Mouse (Mus musculus) embryo, embryonic 11.5 days (tissue): ENCODE data around the gene Adcy6.
"Not testable (repeated sequence)": the region's sequence is repeated elsewhere in the genome, so short reads cannot be mapped to it uniquely, and the experiment has no call there.

Source experiments
- DNase-seq: peaks from one replicate; pipeline ENCODE4 v3.0.0-alpha.2; 2012; ENCODE audit warnings: low read depth, low spot score

The Adcy6 gene

DNA sequence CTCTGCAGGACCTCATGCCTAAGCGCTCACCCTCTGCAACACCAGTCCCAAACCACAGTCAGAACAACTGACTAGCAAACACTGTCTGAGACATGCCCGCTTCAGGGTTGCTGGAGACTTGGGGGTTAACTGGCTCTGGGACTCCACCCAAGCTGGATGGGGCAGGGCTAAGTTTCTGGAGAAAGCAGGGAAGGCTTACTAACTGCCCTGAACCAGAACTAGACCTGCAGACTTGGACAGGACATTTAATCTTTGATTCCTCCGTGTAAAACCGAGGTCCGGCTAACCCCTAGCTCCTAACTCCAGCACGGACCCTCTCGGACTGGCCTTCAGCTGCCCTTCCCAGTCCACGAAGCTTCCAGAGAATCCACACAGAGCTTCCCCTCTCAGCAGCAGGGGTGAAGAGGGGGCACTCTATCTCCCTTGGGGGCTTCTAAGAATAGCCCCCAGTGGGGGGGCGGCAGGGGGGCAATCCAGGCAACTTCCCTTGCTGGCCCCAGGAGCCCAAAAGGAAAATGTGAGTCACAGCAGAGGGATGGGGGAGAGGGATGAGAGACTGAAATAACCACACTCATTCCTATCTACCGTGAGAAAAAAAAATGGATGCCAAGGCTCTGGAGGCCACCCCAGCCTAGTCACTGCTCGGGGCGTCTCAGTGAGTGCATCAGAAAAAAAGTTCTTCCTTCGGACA is 7.5 kb downstream of the Adcy6 start:
- DNase-seq, result no peak

DNA sequence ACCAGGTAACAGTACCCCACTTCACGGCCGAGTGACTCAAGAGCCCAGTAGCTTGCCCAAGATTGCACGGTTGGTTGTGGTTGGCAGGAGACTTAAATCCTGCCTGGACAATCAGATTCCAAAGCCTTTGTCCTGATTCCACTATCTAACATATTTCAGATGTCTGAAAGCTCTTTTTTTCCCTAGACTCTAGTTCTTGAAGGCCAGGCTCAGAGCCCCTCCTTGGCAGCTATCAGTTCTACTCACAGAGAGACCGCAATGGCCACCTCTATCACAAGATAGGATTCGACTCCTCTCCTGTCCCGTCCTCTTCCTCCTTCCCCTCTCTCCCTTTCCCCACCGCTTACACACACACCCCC is 8.1 kb downstream of the Adcy6 start:
- DNase-seq, result no peak

DNA sequence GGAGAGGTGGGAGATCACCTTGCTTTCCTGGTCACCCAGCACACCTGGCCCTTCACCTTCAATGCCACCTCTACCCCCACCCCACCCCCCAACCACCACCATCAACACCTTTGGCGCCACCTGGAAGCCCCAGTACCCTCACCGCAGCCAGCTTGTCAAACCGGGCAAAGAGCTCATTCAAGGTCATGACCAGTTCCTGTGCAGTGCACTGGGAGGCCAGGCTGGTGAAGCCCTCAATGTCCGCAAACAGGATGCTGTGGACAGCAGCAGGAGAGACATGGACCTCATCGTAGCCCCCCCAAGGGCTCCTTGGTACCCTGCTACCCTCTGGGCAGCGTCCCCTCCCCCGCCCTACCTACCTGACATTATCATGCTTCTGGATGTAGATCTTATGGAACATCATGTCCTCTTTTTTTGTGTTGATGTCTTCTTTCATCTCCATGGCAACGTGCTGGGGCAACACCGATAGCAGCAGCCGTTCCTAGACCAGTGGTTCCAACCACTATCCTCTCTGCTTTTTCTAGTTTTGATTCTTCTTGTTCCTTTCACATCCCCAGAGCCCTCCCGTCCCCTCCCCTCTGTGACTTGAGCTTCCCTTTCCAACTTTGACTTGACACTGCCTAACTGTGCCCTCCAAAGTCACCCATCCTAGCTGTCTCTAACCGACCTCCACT is 9.7 kb downstream of the Adcy6 start:
- DNase-seq, result no peak

DNA sequence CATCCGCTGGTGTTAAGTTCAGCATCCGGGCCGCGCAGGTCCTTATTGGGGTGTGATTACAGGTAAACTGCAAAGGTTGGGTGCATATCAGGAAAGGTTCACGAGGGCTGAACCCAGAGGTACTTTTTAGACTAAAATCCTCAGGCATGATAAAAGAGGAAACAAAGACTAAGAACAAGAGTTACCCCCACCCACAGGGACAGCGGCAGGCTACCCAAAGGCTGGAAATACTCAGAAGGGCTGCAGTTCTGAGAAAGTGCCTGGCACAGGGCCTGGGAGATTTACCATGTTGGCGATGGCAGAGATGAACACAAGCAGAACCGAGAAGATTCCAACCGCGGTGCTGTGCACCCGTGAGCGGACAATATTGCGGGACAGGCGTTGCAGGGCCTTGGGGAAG is 13.3 kb downstream of the Adcy6 start:
- no peak for DNase-seq

DNA sequence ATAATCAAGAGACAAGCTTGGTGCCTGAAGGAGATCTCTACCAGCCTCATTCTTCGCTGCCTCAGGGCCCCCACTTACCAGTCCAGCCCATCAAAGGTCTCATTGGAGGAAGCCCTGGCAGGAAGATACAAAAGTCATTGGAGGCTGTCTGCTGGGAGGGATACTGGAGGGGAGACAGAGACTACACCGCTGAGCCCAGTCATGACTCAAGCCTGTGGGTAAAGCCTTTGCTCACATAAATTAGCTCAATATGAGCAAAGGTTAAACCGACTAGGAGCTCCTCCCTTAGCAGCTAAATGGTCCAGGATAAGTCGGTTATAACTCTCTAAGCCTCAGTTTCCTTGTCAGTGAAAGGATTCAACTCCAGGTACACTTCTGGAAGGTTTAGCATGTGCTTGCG is 14.8 kb downstream of the Adcy6 start:
- no peak for DNase-seq

DNA sequence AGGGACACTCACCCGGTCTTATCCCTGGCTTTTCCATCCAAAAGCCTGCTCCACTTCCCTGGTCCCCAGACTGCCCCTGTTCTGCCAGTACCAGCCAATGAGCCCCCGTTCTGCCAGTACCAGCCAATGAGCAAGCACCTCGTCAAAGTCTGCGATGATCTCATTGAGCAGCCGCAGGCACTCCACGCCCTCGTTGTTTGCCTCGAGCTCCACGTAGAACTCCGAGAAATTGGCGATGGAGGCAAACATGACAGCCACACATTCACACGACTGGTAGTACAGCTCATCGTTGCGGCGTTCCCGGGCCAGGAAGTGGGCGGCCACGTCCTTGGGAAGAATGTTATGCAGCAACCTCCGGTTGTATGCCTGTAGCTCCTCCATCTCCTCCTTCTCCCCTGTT is 15.7 kb downstream of the Adcy6 start:
- DNase-seq, result no peak

DNA sequence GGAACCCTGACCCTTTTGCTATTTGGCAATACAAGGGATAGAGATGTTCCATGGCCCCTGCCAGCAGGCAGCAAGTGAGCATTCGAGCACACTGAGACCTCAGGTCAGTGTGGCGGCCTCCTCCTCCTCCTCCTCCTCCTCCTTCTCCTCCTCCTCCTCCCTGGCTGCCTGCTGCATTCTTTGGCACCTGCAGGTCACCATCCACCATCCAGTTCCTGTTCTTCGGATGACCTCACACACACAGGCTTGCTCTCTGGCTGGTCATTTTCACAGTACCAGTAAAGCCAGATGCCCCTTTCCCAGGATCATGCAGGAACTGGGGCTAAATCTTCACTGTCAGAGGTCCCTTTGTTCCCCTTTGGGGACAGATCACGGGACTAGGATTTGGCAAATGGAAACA is 18.5 kb downstream of the Adcy6 start:
- no peak for DNase-seq

DNA sequence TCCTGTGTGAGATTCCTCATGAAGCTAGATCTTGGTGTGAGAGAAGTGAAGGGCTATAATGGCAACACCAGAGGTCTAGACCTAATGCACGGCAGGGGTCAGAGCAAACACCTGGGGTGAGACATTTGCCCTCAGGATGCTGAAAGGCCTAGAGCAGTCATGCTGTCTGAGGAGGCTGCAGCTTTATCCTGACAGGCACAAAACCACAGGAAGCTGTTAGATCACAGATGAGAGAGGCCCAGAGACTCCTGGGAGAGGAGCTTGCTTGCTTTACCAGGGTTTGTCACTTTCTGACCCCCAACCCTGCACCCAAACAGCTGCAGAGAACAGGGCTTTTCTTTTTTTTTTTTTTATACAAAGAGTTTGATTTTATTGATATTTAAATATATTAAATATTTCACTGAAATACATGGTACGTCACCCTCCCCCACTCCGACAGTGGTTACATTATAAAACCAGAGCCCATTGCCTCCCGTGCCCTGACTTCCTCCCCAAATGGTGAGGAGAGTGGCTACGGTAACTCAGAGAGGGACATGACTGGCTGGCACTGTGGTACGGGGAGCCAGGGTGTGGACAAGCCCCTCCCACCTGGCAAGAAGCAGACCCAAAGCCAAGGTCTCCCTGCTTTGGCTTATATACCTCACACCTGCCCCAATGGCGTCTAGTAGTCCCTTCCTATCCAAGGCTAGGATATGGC is 20.1 kb downstream of the Adcy6 start:
- no peak for DNase-seq

DNA sequence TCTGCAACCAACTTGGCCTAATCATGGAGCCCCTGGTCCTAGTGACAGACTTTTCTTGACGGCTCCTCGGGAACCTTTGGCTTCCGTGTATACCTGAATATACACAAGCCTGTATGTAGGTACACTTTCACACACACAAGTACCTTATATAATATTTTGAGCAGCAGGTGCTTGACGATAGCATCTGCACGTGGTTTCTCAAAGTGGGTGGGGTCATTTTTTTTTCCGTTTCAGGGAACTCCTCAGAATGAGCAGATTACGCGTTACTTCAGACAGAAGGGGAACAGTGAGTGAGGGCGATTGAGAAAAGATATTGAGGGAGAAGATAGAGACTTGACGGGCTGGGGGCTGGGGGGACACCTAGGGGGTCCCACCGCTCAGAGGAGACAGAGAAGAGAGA is 22.1 kb downstream of the Adcy6 start:
- no peak for DNase-seq

DNA sequence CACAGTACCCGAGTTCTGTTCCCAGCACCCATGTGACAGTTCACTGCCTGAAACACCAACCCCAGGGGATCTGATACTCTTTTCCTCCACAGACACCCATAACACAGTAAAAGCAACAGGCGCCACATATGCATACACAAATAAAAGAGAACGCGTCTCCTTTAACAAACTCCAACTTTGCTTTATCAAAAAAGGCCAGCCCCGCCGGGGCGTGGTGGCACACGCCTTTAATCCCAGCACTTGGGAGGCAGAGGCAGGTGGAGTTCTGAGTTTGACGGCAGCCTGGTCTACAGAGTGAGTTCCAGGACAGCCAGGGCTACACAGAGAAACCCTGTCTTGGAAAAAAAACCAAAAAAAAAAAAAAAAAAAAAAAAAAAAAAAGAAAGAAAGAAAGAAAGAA is 23.7 kb downstream of the Adcy6 start:
- DNase-seq, result not testable (repeated sequence)

DNA sequence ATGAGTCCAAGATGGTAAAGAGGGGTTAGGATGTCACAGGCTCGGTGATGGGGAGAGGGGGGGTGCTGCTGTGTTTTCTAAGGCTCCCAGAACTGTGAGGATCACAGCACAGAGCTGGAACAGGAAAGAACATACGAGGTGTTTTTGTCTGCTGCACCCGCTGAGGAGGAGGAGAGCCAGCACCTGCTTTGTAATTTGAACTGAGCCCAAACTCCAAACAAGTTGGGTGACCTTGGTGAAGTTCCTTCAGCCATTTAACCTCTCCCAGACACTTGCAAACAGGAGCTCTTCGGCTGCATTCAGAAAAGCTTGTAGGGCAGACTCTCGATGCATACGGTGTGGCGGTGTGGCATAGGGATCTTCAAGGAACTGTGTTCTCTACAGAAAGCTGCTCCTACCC is 24.5 kb downstream of the Adcy6 start:
- DNase-seq, result no peak

DNA sequence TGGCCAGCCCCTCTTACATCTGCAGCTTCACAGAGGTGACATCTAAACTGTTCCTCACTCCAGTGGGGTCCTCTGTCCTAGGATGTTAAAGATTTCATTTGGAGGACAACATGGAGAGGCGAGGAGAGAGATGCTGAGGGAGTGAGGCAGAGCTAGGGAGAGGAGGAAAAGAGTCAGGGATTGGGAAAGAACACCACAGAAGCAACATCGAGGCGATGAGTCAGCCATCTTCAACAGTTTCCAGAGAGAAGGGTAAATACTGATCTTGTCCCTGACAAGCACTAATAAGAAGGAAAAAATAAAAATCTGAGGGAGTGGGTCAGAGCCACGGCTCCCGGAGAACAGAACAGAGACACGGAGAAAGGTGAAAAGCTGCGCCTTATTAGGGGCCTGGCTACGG is 26.9 kb downstream of the Adcy6 start:
- no peak for DNase-seq

DNA sequence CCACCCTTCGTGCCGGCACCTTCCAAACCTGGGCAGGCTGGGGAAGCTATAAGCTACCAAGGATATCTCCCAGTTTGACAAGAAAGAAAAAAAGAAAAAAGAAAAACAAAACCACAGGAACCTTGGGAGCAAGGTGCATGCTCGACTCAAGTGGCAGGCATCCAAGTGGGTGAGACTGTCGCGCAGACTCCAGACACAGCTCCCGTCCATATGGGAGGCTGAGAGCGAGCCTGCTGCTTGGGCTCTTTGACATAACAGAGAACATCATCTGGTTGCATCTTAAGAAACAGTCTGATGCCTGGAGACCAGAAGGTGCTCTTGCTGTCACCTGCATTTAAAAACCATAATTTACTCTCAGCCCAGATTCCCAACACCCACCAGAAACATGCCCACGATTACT is 27.5 kb downstream of the Adcy6 start:
- DNase-seq, result no peak

DNA sequence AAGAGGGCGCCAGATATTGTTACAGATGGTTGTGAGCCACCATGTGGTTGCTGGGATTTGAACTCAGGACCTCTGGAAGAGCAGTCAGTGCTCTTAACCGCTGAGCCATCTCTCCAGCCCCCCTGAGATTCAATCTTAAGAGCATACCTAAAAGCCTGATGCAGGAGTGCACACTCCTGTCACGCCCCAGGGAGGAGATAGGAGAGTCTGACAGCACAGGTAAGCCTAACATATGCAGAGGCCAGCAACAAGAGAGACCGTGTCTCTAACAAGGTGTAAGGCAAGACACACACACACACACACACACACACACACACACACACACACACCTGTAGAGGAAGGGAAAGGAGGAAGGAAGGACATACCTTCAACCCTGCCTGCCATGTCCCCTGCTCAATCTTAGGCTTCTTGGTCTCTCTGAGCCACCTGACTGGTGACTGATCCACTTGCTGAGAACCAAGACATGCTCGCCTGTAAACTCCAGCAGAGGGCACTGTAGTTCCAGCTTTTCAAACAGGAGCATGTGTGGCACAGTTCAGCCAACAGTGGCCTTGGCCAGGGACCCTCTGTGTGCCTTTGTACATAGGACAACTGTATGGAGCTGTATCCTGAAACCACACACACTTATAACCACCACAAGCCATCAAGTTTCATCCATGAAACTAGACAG is 29.9 kb downstream of the Adcy6 start:
- peak; percentile 78 for DNase-seq

DNA sequence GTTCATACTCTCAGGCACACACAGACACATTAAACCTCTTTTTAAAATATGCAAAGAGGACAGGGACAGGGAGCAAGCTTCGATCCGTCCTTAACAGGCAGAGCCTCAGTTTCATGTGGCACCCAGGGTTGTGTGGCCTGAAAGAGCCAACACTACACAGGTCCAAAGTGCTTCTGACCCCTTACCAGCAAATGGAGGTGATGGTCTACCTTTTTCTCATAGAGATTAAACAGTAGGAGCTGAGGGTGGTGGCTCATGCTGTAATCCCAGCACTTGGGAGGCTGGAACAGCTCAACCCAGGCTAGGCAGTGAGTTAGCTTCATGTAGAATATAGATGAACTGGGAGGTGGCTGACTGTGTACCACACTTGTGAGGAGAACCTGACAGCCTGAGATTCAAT is 30.6 kb downstream of the Adcy6 start:
- DNase-seq, result no peak

DNA sequence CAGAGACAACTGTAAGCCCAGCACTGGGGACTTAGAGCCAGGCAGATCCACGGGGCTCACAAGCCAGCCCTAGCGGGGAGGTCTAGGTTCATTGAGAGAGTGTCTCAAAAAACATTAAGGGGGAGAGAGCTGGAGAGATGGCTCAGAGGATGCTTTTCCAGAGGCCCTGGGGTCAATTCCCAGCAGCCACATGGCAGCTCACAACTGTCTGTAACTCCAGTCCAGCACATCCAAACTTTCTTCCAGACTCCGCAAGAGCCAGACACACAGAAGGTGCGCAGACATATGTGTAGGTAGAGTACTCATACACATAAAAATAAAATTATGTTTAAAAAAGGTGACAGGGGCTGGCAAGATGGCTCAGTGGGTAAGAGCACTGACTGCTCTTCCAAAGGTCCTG is 36.6 kb downstream of the Adcy6 start:
- DNase-seq, result no peak

DNA sequence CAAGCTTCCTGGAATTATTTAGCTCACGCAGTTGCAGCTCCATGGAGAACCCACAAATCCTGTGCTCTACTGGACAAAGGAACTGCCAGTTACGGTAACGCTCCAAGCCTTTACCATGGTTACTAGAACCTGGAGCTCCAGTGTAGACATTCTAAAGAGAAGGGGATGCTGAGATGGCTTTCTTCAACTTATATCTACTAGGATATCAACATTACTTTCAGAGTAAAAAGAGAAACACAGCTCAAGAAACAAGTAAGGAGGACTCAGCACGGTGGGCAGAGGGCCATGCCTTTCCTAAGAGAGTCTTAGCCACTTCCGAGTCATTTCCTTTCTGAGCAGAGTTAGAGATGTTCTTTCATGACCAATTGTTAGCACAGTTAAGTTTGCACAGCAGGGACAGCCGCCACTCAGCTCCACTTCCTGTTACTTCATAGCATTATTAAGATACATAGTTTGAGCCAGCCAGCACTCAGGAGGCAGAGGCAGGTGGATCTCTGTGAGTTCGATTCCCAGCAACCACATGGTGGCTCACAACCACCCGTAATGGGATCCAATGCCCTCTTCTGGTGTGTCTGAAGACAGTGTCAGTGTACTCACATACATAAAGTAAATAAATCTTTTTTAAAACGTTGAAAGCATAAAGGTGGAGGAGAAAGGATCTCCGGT is 38.9 kb downstream of the Adcy6 start, which contains the start of the genes Ccnt1 and 4930415O20Rik:
TSS of gene Ccnt1 (minus strand) at position 51 of the 666 bp plus-strand sequence.
TSS of gene 4930415O20Rik (plus strand) at position 132 of the 666 bp plus-strand sequence.
- DNase-seq, result no peak

DNA sequence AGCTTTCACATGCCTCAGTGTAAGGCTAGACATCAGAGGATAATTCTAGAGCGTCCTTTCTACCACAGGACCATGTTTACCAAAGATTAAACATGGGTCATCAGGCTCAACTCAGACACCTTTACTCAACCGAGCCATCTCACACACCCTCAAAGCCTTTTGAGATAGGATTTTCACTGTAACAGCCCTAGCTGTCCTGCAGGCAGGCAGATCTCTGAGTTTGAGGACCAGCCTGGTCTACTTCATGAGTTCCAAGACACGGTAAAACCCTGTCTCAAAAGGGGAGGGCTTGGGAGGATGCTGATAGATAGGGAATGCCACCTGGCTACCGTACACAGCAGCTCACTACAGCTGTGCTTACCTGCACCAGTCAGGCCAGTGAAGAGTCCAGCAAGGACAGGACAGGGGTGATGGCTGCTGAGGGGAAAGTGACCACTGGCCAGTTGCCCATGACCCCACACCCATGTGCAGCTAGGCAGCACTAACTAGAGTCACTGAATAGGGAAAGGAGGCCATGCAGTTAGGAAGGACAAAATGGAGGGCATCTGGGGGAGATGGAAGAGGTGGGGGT is 40.0 kb downstream of the Adcy6 start:
- no peak for DNase-seq

DNA sequence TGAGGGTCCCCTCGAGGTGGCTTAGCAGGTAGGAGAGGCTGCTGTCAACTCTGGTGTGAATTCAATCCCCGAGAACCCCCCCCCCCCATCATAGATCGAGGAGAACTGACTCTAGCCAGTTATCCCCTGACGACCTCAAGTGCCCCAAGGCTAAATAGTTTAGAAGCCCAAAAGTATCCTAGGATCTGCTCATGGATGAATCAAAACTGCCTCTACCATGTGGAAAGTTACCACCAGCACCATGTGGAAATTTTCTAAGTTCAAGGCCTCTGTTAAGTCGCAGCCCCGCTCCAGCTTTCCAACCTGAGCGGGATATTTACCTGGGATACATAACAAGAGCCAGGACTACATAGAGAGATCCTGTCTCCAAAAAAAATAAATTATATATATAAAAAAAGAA is 40.7 kb downstream of the Adcy6 start:
- no peak for DNase-seq

DNA sequence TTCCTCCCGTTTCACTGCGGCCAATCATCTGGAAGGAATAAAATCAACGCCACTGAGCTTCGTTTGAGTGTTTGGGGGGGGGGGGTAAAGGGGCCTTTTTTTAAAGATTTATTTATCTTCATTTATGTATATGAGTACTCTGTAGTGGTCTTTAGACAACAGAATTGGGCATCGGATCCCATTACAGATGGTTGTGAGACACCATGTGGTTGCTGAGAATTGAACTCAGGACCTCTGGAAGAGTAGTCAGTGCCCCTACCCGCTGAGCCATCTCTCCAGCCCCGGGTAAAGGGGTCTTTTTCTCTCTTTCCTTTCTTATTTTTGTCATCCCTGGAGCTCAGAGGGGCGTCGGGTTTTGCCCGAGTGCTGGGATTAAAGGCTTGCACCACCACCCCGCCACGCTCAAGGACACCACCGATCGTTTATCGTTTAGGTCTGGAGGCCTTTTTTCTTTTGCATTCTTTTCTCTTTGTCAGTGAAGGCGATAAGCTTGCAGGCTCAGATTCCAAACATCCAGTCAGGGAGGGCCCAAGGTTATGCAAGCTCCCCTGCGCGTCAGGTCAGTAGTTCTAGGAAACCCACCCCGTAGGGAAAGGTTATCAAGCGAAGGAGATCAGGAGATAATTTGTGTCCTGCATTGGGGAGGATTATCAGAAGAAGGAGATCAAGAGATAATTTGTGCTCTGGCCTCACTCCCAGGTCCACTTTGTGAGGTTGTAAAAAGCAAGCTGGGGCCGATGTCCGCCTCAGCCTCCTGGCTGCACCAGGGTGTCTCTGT is 41.4 kb downstream of the Adcy6 start:
- DNase-seq, result no peak
